Mouse (Mus musculus): ENCODE results near the gene Rp9. TPM values are rescaled to one million over a fixed set of nuclear protein-coding genes. Genes with fewer than 3 reads are reported as not detected.

Gene Rp9
- polyA plus RNA-seq, 1 experiment, result 3.1 TPM

DNA sequence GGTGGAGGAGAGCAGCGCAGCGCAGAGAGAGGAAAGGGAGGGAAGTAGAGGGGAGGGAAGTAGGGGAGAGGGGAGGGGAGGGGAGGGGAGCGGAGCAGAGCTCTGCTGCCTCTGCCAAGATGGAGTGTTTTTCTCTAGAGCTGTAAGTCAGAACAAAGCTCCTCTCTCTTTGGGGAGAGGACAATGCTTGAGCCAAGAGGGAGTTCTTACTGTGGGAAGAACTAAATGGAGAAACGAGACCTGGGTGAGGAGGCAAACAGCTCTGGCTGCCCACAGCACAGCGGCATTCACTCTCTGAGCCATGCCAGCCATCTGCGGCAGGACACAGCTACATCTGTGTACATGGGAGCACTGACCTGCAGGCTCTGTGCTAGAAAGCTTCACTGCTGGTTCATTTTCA, 101.5 kb downstream of the Rp9 start:
- Histone ChIP-seq H3K4me1 (ENCODE audit: control insufficient read depth) (peaks cover 2% of the 10 kb centered on the region; the same call in 1 of the 2 replicates), H3K9me3 (ENCODE audit: control insufficient read depth, low read length) (no peaks in the 10 kb centered on the region), H3K36me3 (ENCODE audit: control insufficient read depth) (peaks cover 100% of the 10 kb centered on the region), H3K4me3 (replicated peaks) (no peak overlapping the region), H3K27me3 (ENCODE audit: control insufficient read depth) (no peaks in the 10 kb centered on the region)
- no peak for TF ChIP-seq TAL1 (IDR thresholded peaks at IDR 0.05; ENCODE audit: low read length)
- no peak for TF ChIP-seq GATA1 (IDR thresholded peaks at IDR 0.05; ENCODE audit: low read length)

- Histone ChIP-seq H3K36me3 (ENCODE audit: control insufficient read depth) (peaks cover 100% of the 10 kb centered on the region), H3K27me3 (ENCODE audit: control insufficient read depth) (no peaks in the 10 kb centered on the region), H3K4me3 (replicated peaks) (no peak overlapping the region), H3K4me1 (ENCODE audit: control insufficient read depth) (peaks cover 2% of the 10 kb centered on the region; the same call in 1 of the 2 replicates), H3K9me3 (ENCODE audit: control insufficient read depth, low read length) (no peaks in the 10 kb centered on the region)
- TF ChIP-seq TAL1 (IDR thresholded peaks at IDR 0.05; ENCODE audit: low read length), result no peak
- no peak for TF ChIP-seq GATA1 (IDR thresholded peaks at IDR 0.05; ENCODE audit: low read length)
These were observed 102.9 kb downstream of the Rp9 start for GRCm38 (mm10) chr9:22366621-22367020.

DNA sequence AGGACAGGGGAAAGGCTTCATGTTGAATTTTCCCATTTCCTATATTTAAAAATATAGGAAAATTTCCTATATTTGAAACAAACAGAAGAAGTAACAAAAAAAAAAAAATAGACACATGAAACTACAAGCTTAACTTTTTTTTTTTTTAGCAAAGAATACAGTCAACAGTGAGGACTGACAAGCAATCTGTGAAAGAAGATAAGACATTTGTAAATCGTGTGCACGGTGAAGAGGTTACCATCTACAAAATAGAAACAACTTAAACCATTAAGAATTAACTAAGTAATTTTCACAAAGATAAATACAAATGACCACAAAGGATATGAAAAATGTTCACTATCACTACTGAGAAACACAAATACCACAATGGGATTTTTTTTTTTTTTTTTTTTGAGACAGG, 103.3 kb downstream of the Rp9 start:
- Histone ChIP-seq H3K27me3 (ENCODE audit: control insufficient read depth) (no peaks in the 10 kb centered on the region), H3K9me3 (ENCODE audit: control insufficient read depth, low read length) (no peaks in the 10 kb centered on the region), H3K36me3 (ENCODE audit: control insufficient read depth) (peaks cover 100% of the 10 kb centered on the region), H3K4me1 (ENCODE audit: control insufficient read depth) (peaks cover 2% of the 10 kb centered on the region; the same call in 1 of the 2 replicates), H3K4me3 (replicated peaks) (no peak overlapping the region)
- TF ChIP-seq GATA1 (IDR thresholded peaks at IDR 0.05; ENCODE audit: low read length), result no peak
- TF ChIP-seq TAL1 (IDR thresholded peaks at IDR 0.05; ENCODE audit: low read length), result no peak

Other genes with a start within 250 kb of the Rp9 start
- 0.06 TPM in 1 of 2 replicates, not detected in the other for gene Zfp809, start 244.0 kb downstream of the Rp9 start, polyA plus RNA-seq (2012)
- not detected in 2 replicates for gene Zfp599, start 209.8 kb downstream of the Rp9 start, polyA plus RNA-seq (2012)
- gene Zfp810, start 162.1 kb downstream of the Rp9 start, polyA plus RNA-seq (2012), result 0.05 and 0.07 TPM in 2 replicates
- 0.48 and 0.87 TPM in 2 replicates for gene Anln, start 80.6 kb downstream of the Rp9 start, polyA plus RNA-seq (2012)
- gene 9530077C05Rik, start 58.2 kb downstream of the Rp9 start, polyA plus RNA-seq (2012), result 0.07 and 0.16 TPM in 2 replicates
- gene Gm17545, start 15.5 kb downstream of the Rp9 start, polyA plus RNA-seq (2012), result not detected in 2 replicates
- 0.03 TPM in 1 of 2 replicates, not detected in the other for gene Bbs9, start 6.0 kb upstream of the Rp9 start, polyA plus RNA-seq (2012)

All from erythroblast, embryonic 14.5 days (primary cell).